Mouse (Mus musculus) adrenal gland, postnatal 0 days (tissue): ENCODE measurements around the gene Cacna1f. TPM values are rescaled to one million over a fixed set of nuclear protein-coding genes. Genes with fewer than 3 reads are reported as not detected.

ENCODE experiments used
- polyA plus RNA-seq: library from polyadenylated mRNA; unstranded; fragments of >200 nt; fragmentation: Nextera tagmentation; extraction: Ambion mirVana; gene quantifications from 2 replicates; pipeline ENCODE4 v1.2.1, GENCODE M21; 2015

The Cacna1f gene
- 0.03 TPM in 1 of 2 replicates, not detected in the other for polyA plus RNA-seq

DNA sequence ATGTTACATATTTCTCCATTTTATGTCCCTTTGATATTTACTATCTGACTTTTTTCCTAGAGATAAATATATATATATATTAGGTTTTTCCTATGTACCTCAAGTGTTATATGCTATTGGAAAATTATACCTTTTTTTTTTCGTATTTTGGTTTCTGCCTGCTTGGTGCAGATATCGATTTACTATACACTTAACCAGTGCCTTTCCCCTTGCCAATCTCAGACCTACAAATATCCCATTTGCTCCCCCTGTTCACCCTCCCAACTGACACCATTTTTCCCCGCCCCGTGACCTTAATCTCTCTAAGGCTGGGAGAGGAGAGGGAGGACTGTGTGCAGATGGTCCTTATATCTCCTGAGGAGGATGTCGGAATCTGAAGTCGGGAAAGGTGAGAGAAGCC, at the start of gene Cacna1f:
TSS of gene Cacna1f (plus strand) at position 301 of the 400 bp plus-strand sequence.

DNA sequence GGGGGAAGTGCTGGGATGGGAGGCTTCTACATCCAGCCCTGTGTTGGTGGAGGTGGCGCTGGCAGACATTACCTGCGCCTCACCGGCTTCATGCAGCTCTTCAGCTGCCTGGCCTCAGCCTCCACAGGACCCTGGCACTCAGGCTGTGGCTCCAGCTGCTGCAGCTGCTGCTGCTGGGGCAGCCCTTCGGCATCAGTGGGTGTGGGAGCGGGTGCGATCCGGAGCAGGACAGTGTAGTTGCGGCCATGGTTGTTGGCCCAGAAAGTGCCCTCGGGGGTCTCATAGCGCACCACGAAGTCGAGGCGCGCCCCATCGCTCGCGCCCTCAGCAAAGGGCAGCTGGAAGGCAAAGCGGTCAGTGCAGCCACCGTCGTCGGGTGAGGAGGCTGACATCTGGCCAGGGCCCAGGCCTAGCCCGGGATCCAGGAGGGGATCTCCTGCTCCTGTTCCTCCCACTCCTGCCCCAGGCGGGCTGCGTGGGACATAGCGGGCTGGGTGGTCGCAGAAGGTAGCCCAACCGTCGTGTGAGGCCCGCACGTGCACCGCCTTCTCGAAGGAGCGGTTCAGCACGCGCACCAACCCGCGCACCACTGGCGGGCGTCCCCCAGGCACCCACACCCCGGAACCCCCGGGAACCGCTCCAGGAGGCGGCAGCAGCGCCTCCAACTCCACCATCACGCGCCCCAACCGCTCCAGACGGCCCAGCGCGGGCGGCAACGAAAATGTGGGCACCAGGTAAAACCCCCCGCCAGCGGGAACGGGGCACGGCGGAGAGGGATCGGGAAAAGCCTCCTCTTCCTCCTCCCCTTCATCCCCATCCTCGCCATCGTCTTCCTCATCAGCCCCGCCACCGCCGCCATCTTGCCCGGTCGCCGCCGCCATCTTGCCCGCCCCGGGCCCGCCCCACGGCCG, 33.5 kb upstream of the Cacna1f start, which contains the start of gene Foxp3:
TSS of gene Foxp3 (plus strand) at position 469 of the 911 bp plus-strand sequence.

DNA sequence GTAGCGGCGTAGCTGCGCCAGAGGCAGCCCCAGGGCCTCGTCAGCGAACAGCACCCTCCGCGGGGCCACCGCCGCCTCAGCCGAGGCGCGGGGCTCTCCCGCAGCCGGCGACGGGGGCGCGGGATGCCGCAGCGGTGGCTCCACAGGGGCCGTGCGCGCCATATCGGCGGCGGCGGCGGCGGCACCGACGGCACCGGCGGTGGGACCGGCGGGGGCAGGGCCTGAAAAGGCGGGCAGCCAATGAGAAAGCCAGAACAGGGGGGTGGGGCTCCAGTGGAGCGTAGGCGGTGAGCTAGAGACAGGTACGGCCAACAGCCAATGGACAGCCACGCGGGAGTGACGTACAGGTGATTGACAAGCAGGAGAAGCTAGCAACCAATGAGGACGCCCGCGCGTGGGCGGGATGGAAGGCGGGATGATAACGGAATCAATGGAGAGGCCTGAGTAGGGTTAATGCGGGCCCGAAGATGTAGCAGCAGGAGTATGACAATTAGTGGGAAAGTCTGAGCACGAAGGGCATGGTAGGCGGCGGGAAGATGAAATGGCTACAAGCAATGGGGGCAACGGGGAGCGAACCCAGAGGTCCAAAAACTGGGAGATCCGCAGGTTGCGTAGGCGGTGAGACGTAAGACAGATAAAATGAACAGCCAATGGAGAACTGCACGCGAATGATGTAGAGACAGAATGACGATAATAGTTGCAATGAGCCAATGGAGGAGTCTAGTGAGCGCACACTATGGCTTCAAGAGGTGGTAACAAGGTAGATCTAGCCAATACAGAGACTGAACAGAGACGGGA, 32.6 kb upstream of the Cacna1f start, which contains the start of gene Ppp1r3f:
TSS of gene Ppp1r3f (minus strand) at position 197 of the 798 bp plus-strand sequence.

GRCm38 (mm10) chrX:7604879-7605574, 1.9 kb upstream of the Cacna1f start, which contains the start of gene Ccdc22:
TSS of gene Ccdc22 (minus strand) at chrX:7605517.

DNA sequence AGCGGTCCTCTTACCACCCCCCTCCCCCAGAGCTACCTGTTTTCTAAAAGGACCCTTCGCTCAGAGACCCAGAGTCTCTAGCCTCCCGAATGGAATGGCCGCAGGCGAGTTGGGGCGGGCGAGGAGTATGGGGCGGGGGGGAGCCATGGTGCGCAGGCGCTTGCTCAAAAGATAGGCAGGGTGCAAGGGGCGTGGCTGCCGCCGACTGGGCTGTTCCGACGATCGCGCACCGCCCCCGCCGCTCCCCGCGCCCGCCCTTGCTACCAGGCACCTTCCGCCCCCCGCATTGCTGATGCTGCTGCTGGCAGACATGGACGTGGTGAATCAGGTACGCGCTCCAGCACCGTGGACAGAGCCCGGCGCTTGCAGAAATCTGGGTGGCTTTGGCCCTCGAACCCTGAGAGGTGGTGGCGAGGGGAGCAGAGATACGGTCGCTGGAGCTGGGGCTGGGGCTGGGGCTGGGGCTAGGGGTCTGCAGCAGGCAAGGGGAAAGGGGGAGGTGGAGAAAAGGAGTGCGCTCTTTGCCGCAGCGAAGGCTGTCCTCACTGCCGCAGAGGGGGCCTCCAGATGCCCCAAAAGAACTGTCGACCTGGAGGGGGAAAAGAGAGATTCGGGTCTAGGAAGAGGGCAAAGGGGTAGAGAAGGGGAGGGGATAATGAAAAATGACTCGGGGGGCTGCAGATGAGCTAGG, 31.7 kb downstream of the Cacna1f start, which contains the start of gene Syp:
TSS of gene Syp (plus strand) at position 71 of the 691 bp plus-strand sequence.

DNA sequence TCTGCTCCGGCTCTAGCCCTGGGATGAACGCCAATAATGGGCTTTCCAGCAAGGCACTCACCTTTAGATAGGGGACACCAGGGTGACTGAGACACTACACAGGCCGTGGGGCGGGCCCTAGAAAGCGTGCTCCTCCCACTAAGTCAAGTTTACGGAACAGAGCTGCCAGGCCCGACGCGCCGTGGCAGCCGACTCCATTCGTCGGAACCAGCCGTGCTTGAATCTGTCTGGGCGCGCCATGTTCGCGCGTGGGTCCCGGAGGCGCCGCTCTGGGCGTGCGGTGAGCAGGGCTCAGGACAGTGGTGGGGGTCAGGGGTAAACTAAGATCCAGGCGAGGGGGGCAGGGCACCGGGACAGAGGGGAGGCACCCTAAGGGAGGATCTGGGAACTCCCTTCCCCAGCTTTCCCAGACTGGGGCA, 50.3 kb downstream of the Cacna1f start, which contains the start of gene Prickle3:
TSS of gene Prickle3 (plus strand) at position 40 of the 419 bp plus-strand sequence.

DNA sequence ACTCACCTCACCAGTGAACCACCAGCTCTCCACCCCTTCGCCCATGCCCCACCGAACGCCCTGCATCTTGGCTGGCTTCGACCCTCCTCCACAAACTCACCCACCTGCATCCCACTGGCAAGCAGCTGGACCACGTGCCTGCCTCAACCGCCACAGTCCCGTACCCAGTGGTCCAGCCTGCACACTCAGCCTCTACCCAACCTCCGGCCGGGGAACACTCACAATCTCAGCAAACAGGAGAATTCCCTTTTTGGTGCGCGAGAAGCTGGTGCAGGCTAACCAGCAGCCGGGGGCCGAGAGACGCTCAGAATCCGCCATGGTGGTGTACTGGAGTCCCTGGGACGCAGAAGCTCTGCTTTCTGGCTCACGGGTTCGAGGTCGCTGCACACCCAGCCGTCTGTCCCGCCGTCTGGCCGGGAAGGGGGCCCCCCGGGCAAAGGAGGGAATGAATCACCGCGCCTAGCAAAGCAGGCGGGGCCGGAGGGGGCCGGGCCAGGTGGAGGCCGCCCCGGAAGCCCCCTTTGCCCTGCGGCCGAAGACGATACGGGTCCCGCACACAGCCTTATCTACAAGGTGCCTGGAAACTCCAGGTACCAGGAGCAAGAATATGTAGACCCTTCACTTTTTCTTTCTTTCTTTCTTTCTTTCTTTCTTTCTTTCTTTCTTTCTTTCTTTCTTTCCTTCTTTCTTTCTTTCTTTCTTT, 64.2 kb downstream of the Cacna1f start, which contains the start of gene Plp2:
TSS of gene Plp2 (minus strand) at position 470 of the 703 bp plus-strand sequence.

DNA sequence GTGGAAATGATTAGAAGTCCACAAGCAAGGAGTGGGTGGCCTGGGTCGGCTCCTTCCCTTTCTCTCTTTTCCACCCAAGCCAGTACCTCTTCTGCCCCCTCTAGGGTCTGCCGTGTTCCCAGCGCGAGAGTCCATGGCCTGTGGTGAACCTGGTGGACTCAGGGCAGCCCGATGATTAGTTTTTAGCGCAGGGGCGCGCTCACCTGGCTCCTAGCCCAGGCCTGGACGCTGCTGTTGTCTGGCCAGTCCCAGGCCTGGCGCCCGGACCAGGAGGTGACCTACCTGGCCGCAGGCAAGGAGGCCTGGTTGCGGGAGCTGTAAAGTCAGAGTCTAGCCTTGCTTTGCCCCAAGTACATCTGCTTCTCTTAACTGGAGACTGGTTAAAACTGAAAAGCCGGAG, 74.0 kb downstream of the Cacna1f start, which contains the start of gene Magix:
TSS of gene Magix (minus strand) at position 388 of the 400 bp plus-strand sequence.

Other genes starting within 250 kb of the Cacna1f start
- 2.2 and 3.3 TPM in 2 replicates for gene Usp27x, start 231.3 kb upstream of the Cacna1f start, polyA plus RNA-seq
- gene Foxp3, start 33.4 kb upstream of the Cacna1f start, polyA plus RNA-seq = 0.11 and 0.17 TPM in 2 replicates
- gene Ppp1r3f, start 32.8 kb upstream of the Cacna1f start, polyA plus RNA-seq = 2.0 and 2.6 TPM in 2 replicates
- 18.1 and 20.4 TPM in 2 replicates for gene Ccdc22, start 1.6 kb upstream of the Cacna1f start, polyA plus RNA-seq
- 29.4 and 43.0 TPM in 2 replicates for gene Syp, start 31.4 kb downstream of the Cacna1f start, polyA plus RNA-seq
- gene Prickle3, start 50.2 kb downstream of the Cacna1f start, polyA plus RNA-seq = 6.0 and 7.0 TPM in 2 replicates
- gene Plp2, start 64.3 kb downstream of the Cacna1f start, polyA plus RNA-seq = 104 and 112 TPM in 2 replicates
- 0.30 and 0.63 TPM in 2 replicates for gene Magix, start 74.2 kb downstream of the Cacna1f start, polyA plus RNA-seq
- gene Gpkow, start 90.0 kb downstream of the Cacna1f start, polyA plus RNA-seq = 21.6 and 34.4 TPM in 2 replicates
- gene Wdr45, start 107.2 kb downstream of the Cacna1f start, polyA plus RNA-seq = 63.2 and 88.4 TPM in 2 replicates
- 0.29 and 0.43 TPM in 2 replicates for gene Gm45208, start 115.2 kb downstream of the Cacna1f start, polyA plus RNA-seq
- gene Praf2, start 121.4 kb downstream of the Cacna1f start, polyA plus RNA-seq = 25.9 and 43.7 TPM in 2 replicates
- 6.9 and 7.3 TPM in 2 replicates for gene Ccdc120, start 143.8 kb downstream of the Cacna1f start, polyA plus RNA-seq
- gene Tfe3, start 155.5 kb downstream of the Cacna1f start, polyA plus RNA-seq = 20.3 and 26.3 TPM in 2 replicates
- 26.0 and 30.5 TPM in 2 replicates for gene Gripap1, start 182.7 kb downstream of the Cacna1f start, polyA plus RNA-seq
- 1.8 and 2.8 TPM in 2 replicates for gene Kcnd1, start 215.2 kb downstream of the Cacna1f start, polyA plus RNA-seq
- gene Otud5, start 234.3 kb downstream of the Cacna1f start, polyA plus RNA-seq = 37.5 and 39.6 TPM in 2 replicates